In genomic region chr7:130426586-130426985, GRCm38 (mm10) we compare ENCODE assay signal across 13 mouse cellular contexts.
DNase-seq lines count a peak whose midpoint lies in the region; ATAC-seq and TF ChIP-seq lines count a peak whose summit lies in the region.
"Had no signal": no experiment of that assay in that cellular context is flagged by ENCODE, and none has a peak within 500 bp of the region (broad histone marks: within the 10 kb centered on the region; RNA-seq: fewer than 3 reads in every experiment).

No protein-coding gene starts in this region.

- peak; percentile 54 for DNase-seq in 3T3-L1 (ENCODE audit: low read depth, low spot score)
- DNase-seq in brain, embryonic 14.5 days (ENCODE audit: low read depth): peak; percentile 13
- peak; percentile 85 for DNase-seq in hindlimb bud, embryonic 11.5 days (ENCODE audit: extremely low spot score, low read depth, low spot score)
- no peak for DNase-seq in adrenal gland, postnatal 10 days
- no peak for DNase-seq in thymus, postnatal 25 days
- no peak for DNase-seq in left cerebral cortex, postnatal 25 days (ENCODE audit: low spot score in 2 of 2)
- DNase-seq: cerebellum, adult 9-10 months; layer of hippocampus, adult 9-11 months had no signal

- intact Hi-C loops in left cerebral cortex, postnatal 25 days (cut with DNase I): no loop called here

- TF ChIP-seq CTCF in intestine, postnatal 0 days (IDR thresholded peaks at IDR 0.05; ENCODE audit: low read depth): no peak
- no peak for TF ChIP-seq CTCF in brain, embryonic 14.5 days (IDR thresholded peaks at IDR 0.05; ENCODE audit: borderline replicate concordance, extremely low read depth, insufficient read depth, insufficient read length)

- H3K27ac ChIP-seq in intestine, embryonic 15.5 days: 0 out of 2 replicates have a peak overlapping the region, but pooled peaks have one; percentile 27
- no peak overlapping the region for H3K27ac ChIP-seq in intestine, postnatal 0 days (ENCODE audit: low read depth, low read length)
- H3K27ac ChIP-seq: forebrain, embryonic 15.5 days had no signal

- no peaks in the 10 kb centered on the region for H3K9me3 ChIP-seq in intestine, embryonic 15.5 days
- H3K9me3 ChIP-seq in intestine, postnatal 0 days (ENCODE audit: control insufficient read depth): no peaks in the 10 kb centered on the region
- H3K9me3 ChIP-seq: forebrain, embryonic 15.5 days had no signal

- ATAC-seq in intestine, embryonic 15.5 days: no peak
- no peak for ATAC-seq in intestine, postnatal 0 days
- ATAC-seq: forebrain, embryonic 15.5 days; inflammation-experienced regulatory T-cells, adult 6 months had no signal

- H3K36me3 ChIP-seq in intestine, embryonic 15.5 days: no peaks in the 10 kb centered on the region
- no peaks in the 10 kb centered on the region for H3K36me3 ChIP-seq in intestine, postnatal 0 days (ENCODE audit: control insufficient read depth, insufficient read depth)
- H3K36me3 ChIP-seq: forebrain, embryonic 15.5 days had no signal

- WGBS in intestine, embryonic 15.5 days: 10% methylated on average over 5 of the region's 5 CpGs
- WGBS in intestine, postnatal 0 days: 20% methylated on average over 5 of the region's 5 CpGs

- H3K9ac ChIP-seq in intestine, embryonic 15.5 days: no peak overlapping the region
- H3K9ac ChIP-seq in intestine, postnatal 0 days (ENCODE audit: low read depth, low read length): no peak overlapping the region
- H3K9ac ChIP-seq: forebrain, embryonic 15.5 days had no signal

- no peak for TF ChIP-seq POLR2A in brain, embryonic 14.5 days (IDR thresholded peaks at IDR 0.05; ENCODE audit: borderline replicate concordance, extremely low read depth, insufficient read depth, insufficient read length, poor library complexity, severe bottlenecking)

- no peak overlapping the region for H3K4me3 ChIP-seq in intestine, embryonic 15.5 days (replicated peaks)
- no peak overlapping the region for H3K4me3 ChIP-seq in intestine, postnatal 0 days (ENCODE audit: low read depth, low read length)
- H3K4me3 ChIP-seq: forebrain, embryonic 15.5 days; myocyte had no signal

- H3K4me2 ChIP-seq in intestine, embryonic 15.5 days (replicated peaks): 0 out of 2 replicates have a peak overlapping the region, but pooled peaks have one; percentile 11
- no peak overlapping the region for H3K4me2 ChIP-seq in intestine, postnatal 0 days (replicated peaks; ENCODE audit: low read depth)
- H3K4me2 ChIP-seq: forebrain, embryonic 15.5 days had no signal

- no peaks in the 10 kb centered on the region for H3K27me3 ChIP-seq in intestine, embryonic 15.5 days (replicated peaks)
- no peaks in the 10 kb centered on the region for H3K27me3 ChIP-seq in intestine, postnatal 0 days (replicated peaks; ENCODE audit: control insufficient read depth, insufficient read depth, low read length)
- H3K27me3 ChIP-seq: forebrain, embryonic 15.5 days had no signal

- no peaks in the 10 kb centered on the region; the same call in 1 of the 2 replicates for H3K4me1 ChIP-seq in intestine, embryonic 15.5 days (replicated peaks)
- H3K4me1 ChIP-seq in intestine, postnatal 0 days (replicated peaks; ENCODE audit: control insufficient read depth, insufficient read depth, low read length): no peaks in the 10 kb centered on the region
- H3K4me1 ChIP-seq: forebrain, embryonic 15.5 days had no signal

Comparison
In these comparisons a context has a peak if more than half of its experiments do, and no peak if none do; other contexts are left out.
1. DNase-seq: peak in 3T3-L1 (single experiment), brain, embryonic 14.5 days (single experiment) and hindlimb bud, embryonic 11.5 days (single experiment); none in adrenal gland, postnatal 10 days (single experiment), thymus, postnatal 25 days (single experiment) and left cerebral cortex, postnatal 25 days (0 of 2).